Mouse (Mus musculus): ENCODE measurements around the gene Fam122b.

- TF ChIP-seq CTCF (IDR thresholded peaks at IDR 0.05; ENCODE audit: low read depth, low read length) = peak; percentile 22
- no peak for TF ChIP-seq POLR2A (IDR thresholded peaks at IDR 0.05; ENCODE audit: insufficient read depth, low read length)
- no peak for TF ChIP-seq EP300 (IDR thresholded peaks at IDR 0.05; ENCODE audit: insufficient read depth, low read depth, low read length)
Measured at GRCm38 (mm10) chrX:53237971-53238370, 31.6 kb downstream of the Fam122b start.

Data from ES-Bruce4 (cell line).